Comparison of ENCODE assay signal across 25 mouse cellular contexts in genomic region chr9:65325971-65326370, GRCm38 (mm10). TPM values are rescaled to one million over a fixed set of nuclear protein-coding genes. Genes with fewer than 3 reads are reported as not detected.
DNase-seq lines count a peak whose midpoint lies in the region; ATAC-seq and TF ChIP-seq lines count a peak whose summit lies in the region.
"Had no signal": no experiment of that assay in that cellular context is flagged by ENCODE, and none has a peak within 500 bp of the region (broad histone marks: within the 10 kb centered on the region; RNA-seq: fewer than 3 reads in every experiment).

No protein-coding gene starts in this region.

- H3K4me3 ChIP-seq in heart, embryonic 10.5 days: no peak overlapping the region
- no peak overlapping the region for H3K4me3 ChIP-seq in CH12.LX (replicated peaks in 1 of 3; ENCODE audit: low read depth in 2 of 3, low read length in 2 of 3, poor library complexity in 1 of 3)
- H3K4me3 ChIP-seq in ES-E14 (ENCODE audit: insufficient read depth in 1 of 2, low read depth in 1 of 2, low read length in 2 of 2, poor library complexity in 1 of 2, severe bottlenecking in 1 of 2): no peak overlapping the region
- no peak overlapping the region for H3K4me3 ChIP-seq in MEL (ENCODE audit: control insufficient read depth in 1 of 2, insufficient read depth in 1 of 2, low read depth in 2 of 2, low read length in 2 of 2)

- H3K36me3 ChIP-seq in heart, embryonic 10.5 days: peaks cover 74% of the 10 kb centered on the region
- peaks cover 44 to 73% of the 10 kb centered on the region in 2 experiments for H3K36me3 ChIP-seq in CH12.LX (replicated peaks in 1 of 2; ENCODE audit: control insufficient read depth in 1 of 2, insufficient read depth in 1 of 2, low read length in 1 of 2)
- peaks cover 4% of the 10 kb centered on the region for H3K36me3 ChIP-seq in ES-E14 (ENCODE audit: control insufficient read depth, insufficient read depth, low read length, poor library complexity, severe bottlenecking)
- peaks cover 4 to 28% of the 10 kb centered on the region in 2 experiments for H3K36me3 ChIP-seq in MEL (ENCODE audit: control insufficient read depth in 1 of 2, insufficient read depth in 2 of 2, low read length in 2 of 2)

- H3K4me1 ChIP-seq in heart, embryonic 10.5 days: no peaks in the 10 kb centered on the region
- H3K4me1 ChIP-seq in CH12.LX (ENCODE audit: control insufficient read depth in 1 of 2, insufficient read depth in 2 of 2) (no peaks in the 10 kb centered on the region), ES-E14 (ENCODE audit: control insufficient read depth in 2 of 2, insufficient read depth in 2 of 2, low read length in 2 of 2, poor library complexity in 1 of 2) (peaks cover 0 to 6% of the 10 kb centered on the region in 2 experiments; a peak in 2 of 4 replicates), MEL (ENCODE audit: control insufficient read depth in 1 of 2, insufficient read depth in 2 of 2, low read length in 2 of 2) (peaks cover 0 to 3% of the 10 kb centered on the region in 2 experiments; a peak in 2 of 4 replicates)

- no peak for TF ChIP-seq POLR2A in CH12.LX (IDR thresholded peaks at IDR 0.05; ENCODE audit: low read depth, low read length)
- TF ChIP-seq POLR2A in MEL (IDR thresholded peaks at IDR 0.05; ENCODE audit: control insufficient read depth in 1 of 2, insufficient read depth in 1 of 2, low read depth in 1 of 2, low read length in 2 of 2, poor library complexity in 1 of 2): no peak

- peak; percentile 27 for DNase-seq in heart, embryonic 10.5 days (ENCODE audit: low spot score)
- no peak for DNase-seq in heart, adult 9 months (ENCODE audit: low spot score in 2 of 2)
- DNase-seq in CH12.LX (ENCODE audit: extremely low read depth) (no peak), ES-E14 (ENCODE audit: low read depth, low spot score) (no peak), MEL (ENCODE audit: low read depth, low spot score) (no peak)
- DNase-seq in c-Kit-positive CD71-positive TER-119-positive erythroid progenitor cells, embryonic 14.5 days (ENCODE audit: low spot score): no peak
- no peak for DNase-seq in layer of hippocampus, adult 8-10 months (ENCODE audit: low spot score in 2 of 2)
- DNase-seq: adrenal gland, adult 2 months; adrenal gland, adult 8-10 months; adrenal gland, postnatal 10 days; adrenal gland, postnatal 14 days; adrenal gland, postnatal 25 days; adrenal gland, postnatal 36 days; B cell, adult 2 months; cerebellum, adult 11 months; cerebellum, adult 11-12 months; cerebellum, adult 18-20 months; cerebellum, adult 2 months; cerebellum, adult 8-10 months; cerebellum, adult 9-10 months; cerebellum, adult 9-11 months had no signal

- H3K9ac ChIP-seq in CH12.LX (ENCODE audit: insufficient read depth, low read depth) (no peak overlapping the region), ES-E14 (ENCODE audit: insufficient read depth, low read depth, low read length, poor library complexity, severe bottlenecking) (no peak overlapping the region), MEL (ENCODE audit: control insufficient read depth, low read depth, low read length, poor library complexity, severe bottlenecking) (no peak overlapping the region)

- TF ChIP-seq EP300 in CH12.LX (IDR thresholded peaks at IDR 0.05; ENCODE audit: low read length) (no peak), MEL (IDR thresholded peaks at IDR 0.05; ENCODE audit: low read depth in 1 of 2, low read length in 2 of 2) (no peak)

- H3K9me3 ChIP-seq in heart, embryonic 10.5 days: no peaks in the 10 kb centered on the region
- no peaks in the 10 kb centered on the region for H3K9me3 ChIP-seq in CH12.LX (replicated peaks; ENCODE audit: low read length)
- no peaks in the 10 kb centered on the region for H3K9me3 ChIP-seq in ES-E14 (ENCODE audit: control insufficient read depth, insufficient read depth, low read depth, low read length)
- H3K9me3 ChIP-seq in MEL (replicated peaks; ENCODE audit: insufficient read depth, low read length): no peaks in the 10 kb centered on the region
- H3K9me3 ChIP-seq: G1E had no signal

- TF ChIP-seq CTCF in CH12.LX (conservative IDR thresholded peaks at IDR 0.05 in 1 of 2, IDR thresholded peaks at IDR 0.05 in 1 of 2; ENCODE audit: low read depth in 2 of 2, low read length in 2 of 2) (no peak), MEL (IDR thresholded peaks at IDR 0.05 in 2 of 3, conservative IDR thresholded peaks at IDR 0.05 in 1 of 3; ENCODE audit: control insufficient read depth in 1 of 3, insufficient read depth in 1 of 3, low read depth in 2 of 3, low read length in 3 of 3, poor library complexity in 1 of 3, severe bottlenecking in 1 of 3) (no peak)

- in situ Hi-C loops in CH12.LX (cut with MboI; ENCODE audit: low pct_ligation_motif_present, low pct_unique_long_range_greater_than_20kb, low sequenced_read_pairs): no loop called here
- in situ Hi-C loops in ES-E14 (cut with MboI; ENCODE audit: low sequenced_read_pairs in 2 of 2, unreplicated experiment in 2 of 2): no loop called here

- no peaks in the 10 kb centered on the region for H3K27me3 ChIP-seq in heart, embryonic 10.5 days (ENCODE audit: insufficient read depth, poor library complexity, severe bottlenecking)
- H3K27me3 ChIP-seq in CH12.LX (replicated peaks): no peaks in the 10 kb centered on the region
- H3K27me3 ChIP-seq in MEL (ENCODE audit: control insufficient read depth in 1 of 2, insufficient read depth in 2 of 2, low read length in 2 of 2): no peaks in the 10 kb centered on the region
- H3K27me3 ChIP-seq: Patski had no signal

- TF ChIP-seq RAD21 in CH12.LX (IDR thresholded peaks at IDR 0.05; ENCODE audit: low read depth, low read length): no peak
- TF ChIP-seq RAD21 in MEL (IDR thresholded peaks at IDR 0.05; ENCODE audit: low read depth, low read length): no peak

- no peak overlapping the region for H3K4me2 ChIP-seq in CH12.LX (ENCODE audit: insufficient read depth, low read depth, poor library complexity, severe bottlenecking)

- dilution Hi-C loops in CH12.LX (cut with MboI; ENCODE audit: extremely low pct_ligation_motif_present, extremely low pct_unique_long_range_greater_than_20kb, low sequenced_read_pairs): no loop called here

- H3K27ac ChIP-seq in heart, embryonic 10.5 days: no peak overlapping the region
- H3K27ac ChIP-seq in CH12.LX (ENCODE audit: insufficient read depth, low read depth): no peak overlapping the region
- no peak overlapping the region for H3K27ac ChIP-seq in ES-E14 (ENCODE audit: insufficient read depth, low read depth, low read length, poor library complexity, severe bottlenecking)
- no peak overlapping the region for H3K27ac ChIP-seq in MEL (ENCODE audit: control insufficient read depth, low read depth, low read length)

- ATAC-seq in CD4-positive, CD25-positive, alpha-beta regulatory T cell, adult 4 months: no peak
- ATAC-seq: activated CD4-positive, CD25-positive, alpha-beta regulatory T cell, adult 4 months; Patski had no signal

- H3K79me2 ChIP-seq in CH12.LX (replicated peaks; ENCODE audit: control insufficient read depth, extremely low read depth, insufficient read depth, poor library complexity, severe bottlenecking) (no peaks in the 10 kb centered on the region), MEL (ENCODE audit: control insufficient read depth, insufficient read depth, low read length, poor library complexity) (no peaks in the 10 kb centered on the region)

TF ChIP-seq in CH12.LX, 34 proteins besides CTCF, POLR2A, EP300 and RAD21 (continues in another document):
- no peak for TF ChIP-seq ZC3H11A (IDR thresholded peaks at IDR 0.05; ENCODE audit: low read depth, low read length)
- no peak for TF ChIP-seq BHLHE40 (IDR thresholded peaks at IDR 0.05; ENCODE audit: low read depth, low read length)

TF ChIP-seq in ES-E14, 5 proteins besides CTCF, POLR2A, EP300 and RAD21:
- TF ChIP-seq ZC3H11A (IDR thresholded peaks at IDR 0.05; ENCODE audit: borderline replicate concordance, low read depth, low read length) (no peak), MAFK (IDR thresholded peaks at IDR 0.05; ENCODE audit: insufficient read depth, low read depth, low read length) (peak; percentile 93)

TF ChIP-seq in MEL, 35 proteins besides CTCF, POLR2A, EP300 and RAD21 (continues in another document):
- TF ChIP-seq MEF2A (IDR thresholded peaks at IDR 0.05; ENCODE audit: extremely low read depth, insufficient replicate concordance, low read depth, low read length, poor library complexity, severe bottlenecking): no peak

RNA-seq across cellular contexts. Expression of gene Pdcd7, which starts 19.9 kb away (rescaled TPM):
- polyA plus RNA-seq in heart, embryonic 10.5 days (2016; fragmentation: Nextera tagmentation; extraction: Ambion mirVana): 5.6 and 7.8 TPM in 2 replicates
- 14.5 and 16.3 TPM in 2 replicates for total RNA-seq in CH12.LX (2012; rRNA removed)
- total RNA-seq in CH12.LX (2014; rRNA removed): 12.8 and 13.1 TPM in 2 replicates
- polyA plus RNA-seq in CH12.LX (2012; ENCODE audit: insufficient read length, low read depth): 20.6 and 24.0 TPM in 2 replicates
- total RNA-seq in ES-E14 (2012; rRNA removed): 23.7 and 27.5 TPM in 2 replicates
- 20.3 and 22.8 TPM in 2 replicates for total RNA-seq in MEL (2012; rRNA removed)
- polyA plus RNA-seq in MEL (2012; ENCODE audit: insufficient read depth in 1 of 2, insufficient read length in 2 of 2, low read depth in 1 of 2, low replicate concordance in 2 of 2, missing spikeins in 1 of 2): 10 to 100 TPM in 1 of 2 experiments, not detected in 1; 34.5 TPM
- total RNA-seq in layer of hippocampus, adult 8-10 months (2022): 10 to 100 TPM; 27.6 to 31.2 (median 29.1) TPM
- polyA plus RNA-seq in CD4-positive, CD25-positive, alpha-beta regulatory T cell, adult 4 months (2017; shearing (Covaris generic)): 1 to 10 TPM; 4.5 to 7.7 TPM

RNA-seq across cellular contexts. Expression of gene Clpx, which starts 31.9 kb away (rescaled TPM):
- polyA plus RNA-seq in heart, embryonic 10.5 days (2016; fragmentation: Nextera tagmentation; extraction: Ambion mirVana): 43.0 and 43.5 TPM in 2 replicates
- total RNA-seq in CH12.LX (2012; rRNA removed) (31.1 and 31.8 TPM in 2 replicates), CH12.LX (2014; rRNA removed) (45.6 and 51.4 TPM in 2 replicates), ES-E14 (2012; rRNA removed) (17.3 and 24.1 TPM in 2 replicates), MEL (2012; rRNA removed) (38.7 and 38.8 TPM in 2 replicates)
- polyA plus RNA-seq in CH12.LX (2012; ENCODE audit: insufficient read length, low read depth) (34.5 TPM in 2 replicates), MEL (2012; ENCODE audit: insufficient read depth in 1 of 2, insufficient read length in 2 of 2, low read depth in 1 of 2, low replicate concordance in 2 of 2, missing spikeins in 1 of 2) (10 to 100 TPM in 1 of 2 experiments, not detected in 1; 32.4 TPM)
- 10 to 100 TPM; 31.8 to 35.7 (median 32.3) TPM for total RNA-seq in layer of hippocampus, adult 8-10 months (2022)
- 10 to 100 TPM; 35.2 to 36.3 TPM for polyA plus RNA-seq in CD4-positive, CD25-positive, alpha-beta regulatory T cell, adult 4 months (2017; shearing (Covaris generic))

RNA-seq across cellular contexts. Expression of gene Ubap1l, which starts 34.9 kb away (rescaled TPM):
- 0.27 and 0.38 TPM in 2 replicates for polyA plus RNA-seq in heart, embryonic 10.5 days (2016; fragmentation: Nextera tagmentation; extraction: Ambion mirVana)
- total RNA-seq in CH12.LX (2012; rRNA removed) (0.13 TPM in 1 of 2 replicates, not detected in the other), CH12.LX (2014; rRNA removed) (not detected in 2 replicates), ES-E14 (2012; rRNA removed) (4.5 and 8.5 TPM in 2 replicates), MEL (2012; rRNA removed) (not detected in 2 replicates)
- polyA plus RNA-seq in CH12.LX (2012; ENCODE audit: insufficient read length, low read depth) (not detected in 2 replicates), MEL (2012; ENCODE audit: insufficient read depth in 1 of 2, insufficient read length in 2 of 2, low read depth in 1 of 2, low replicate concordance in 2 of 2, missing spikeins in 1 of 2) (under 1 TPM in 1 of 2 experiments, not detected in 1; 0.08 TPM)
- total RNA-seq in layer of hippocampus, adult 8-10 months (2022): 1 to 10 TPM; 3.3 to 7.4 (median 5.1) TPM
- not detected for polyA plus RNA-seq in CD4-positive, CD25-positive, alpha-beta regulatory T cell, adult 4 months (2017; shearing (Covaris generic))
- total RNA-seq: adrenal gland, postnatal 25 days had no signal
- polyA plus RNA-seq: activated CD4-positive, CD25-positive, alpha-beta regulatory T cell, adult 4 months had no signal
